Mouse (Mus musculus): ENCODE results near the gene Pramef8. TPM values are rescaled to one million over a fixed set of nuclear protein-coding genes. Genes with fewer than 3 reads are reported as not detected.

The Pramef8 gene
- 11.2 and 13.6 TPM in 2 replicates for polyA plus RNA-seq (2012; rRNA removed)

GRCm38 (mm10) chr4:143412219-143413092 is at the start of gene Pramef8:
Gene Pramef8 (plus strand): TSS chr4:143412426.

GRCm38 (mm10) chr4:143394181-143394580 is 18.0 kb upstream of the Pramef8 start, which contains the start of gene Pramel1:
Gene Pramel1 (plus strand): TSS chr4:143394428.

GRCm38 (mm10) chr4:143450224-143450623 is 38.0 kb downstream of the Pramef8 start, which contains the start of gene Oog4:
Gene Oog4 (minus strand): TSS chr4:143450324.

Other genes with a start within 250 kb of the Pramef8 start
- gene Prdm2, start 199.4 kb upstream of the Pramef8 start, polyA plus RNA-seq (2012; rRNA removed): 16.6 and 19.9 TPM in 2 replicates
- gene Pdpn, start 112.9 kb upstream of the Pramef8 start, polyA plus RNA-seq (2012; rRNA removed): 17.5 and 20.4 TPM in 2 replicates
- gene Lrrc38, start 62.7 kb upstream of the Pramef8 start, polyA plus RNA-seq (2012; rRNA removed): 0.28 and 0.53 TPM in 2 replicates
- not detected in 2 replicates for gene Pramel1, start 18.0 kb upstream of the Pramef8 start, polyA plus RNA-seq (2012; rRNA removed)
- not detected in 2 replicates for gene Oog4, start 37.9 kb downstream of the Pramef8 start, polyA plus RNA-seq (2012; rRNA removed)
- gene Gm13043, start 98.9 kb downstream of the Pramef8 start, polyA plus RNA-seq (2012; rRNA removed): not detected in 2 replicates
- not detected in 2 replicates for gene Gm13040, start 123.5 kb downstream of the Pramef8 start, polyA plus RNA-seq (2012; rRNA removed)
- not detected in 2 replicates for gene BC080695, start 139.3 kb downstream of the Pramef8 start, polyA plus RNA-seq (2012; rRNA removed)
- not detected in 2 replicates for gene Gm13057, start 139.3 kb downstream of the Pramef8 start, polyA plus RNA-seq (2012; rRNA removed)
- gene Gm13083, start 202.6 kb downstream of the Pramef8 start, polyA plus RNA-seq (2012; rRNA removed): not detected in 2 replicates
- gene Gm13088, start 244.8 kb downstream of the Pramef8 start, polyA plus RNA-seq (2012; rRNA removed): not detected in 2 replicates

Measured in central nervous system, embryonic 18 days (tissue).